Mouse (Mus musculus) megakaryocyte-erythroid progenitor cell, adult 5-6 weeks (primary cell): ENCODE data around the gene Pdcd2l. TPM values are rescaled to one million over a fixed set of nuclear protein-coding genes. Genes with fewer than 3 reads are reported as not detected.
A peak's percentile ranks its signal among the peaks of the same experiment; 100 is the strongest.

ENCODE experiments used
- ATAC-seq: replicated peaks from 2 replicates; pipeline ENCODE4 v1.8.0; 2016; ENCODE audit warnings: mild to moderate bottlenecking, inconsistent platforms; ENCODE audit not compliant: severe bottlenecking, poor library complexity, low FRiP score, low TSS enrichment
- total RNA-seq, 2 experiments: library from RNA; stranded (forward) in 1 of 2; stranded (reverse) in 1 of 2; fragments of 200-1000, 215-1000 nt in 1 of 2; fragments of >200 nt in 1 of 2; fragmentation: Nextera tagmentation in 1 of 2; gene quantifications; 2 replicates each; pipeline ENCODE4 v1.2.3; 2014 to 2017

The Pdcd2l gene
- total RNA-seq (2014; fragmentation: Nextera tagmentation) (15.2 and 18.2 TPM in 2 replicates), total RNA-seq (2017) (27.4 and 39.7 TPM in 2 replicates)

GRCm38 (mm10) chr7:34196132-34197128 lies at the start of gene Pdcd2l:
Gene Pdcd2l (minus strand): TSS chr7:34196661.
- ATAC-seq = peak; percentile 78

GRCm38 (mm10) chr7:34242176-34242575 lies 45.7 kb upstream of the Pdcd2l start:
- no peak for ATAC-seq

GRCm38 (mm10) chr7:34238086-34238485 lies 41.6 kb upstream of the Pdcd2l start:
- ATAC-seq = no peak

- ATAC-seq = no peak
Observed at GRCm38 (mm10) chr7:34235602-34236001, 39.1 kb upstream of the Pdcd2l start.

GRCm38 (mm10) chr7:34234610-34235561 lies 38.4 kb upstream of the Pdcd2l start:
- ATAC-seq = peak; percentile 3; the same call in 1 of the 2 replicates

- peak; percentile 88 for ATAC-seq
Observed at GRCm38 (mm10) chr7:34233909-34234609, 37.6 kb upstream of the Pdcd2l start.

- ATAC-seq = no peak
Observed at GRCm38 (mm10) chr7:34232785-34233725, 36.6 kb upstream of the Pdcd2l start.

GRCm38 (mm10) chr7:34230116-34230515 lies 33.7 kb upstream of the Pdcd2l start, which contains the start of gene Gpi1:
Gene Gpi1 (minus strand): TSS chr7:34230336.
- peak; percentile 63 for ATAC-seq

GRCm38 (mm10) chr7:34229691-34230111 lies 33.2 kb upstream of the Pdcd2l start:
- no peak for ATAC-seq

GRCm38 (mm10) chr7:34229153-34229552 lies 32.7 kb upstream of the Pdcd2l start:
- no peak for ATAC-seq

GRCm38 (mm10) chr7:34228641-34229040 lies 32.2 kb upstream of the Pdcd2l start:
- 0 out of 2 replicates have a peak, but pooled peaks have one; percentile 11 for ATAC-seq

GRCm38 (mm10) chr7:34226846-34227245 lies 30.4 kb upstream of the Pdcd2l start:
- ATAC-seq = no peak

GRCm38 (mm10) chr7:34226086-34226485 lies 29.6 kb upstream of the Pdcd2l start:
- peak; percentile 59 for ATAC-seq

- no peak for ATAC-seq
Observed at GRCm38 (mm10) chr7:34224308-34224707, 27.8 kb upstream of the Pdcd2l start.

- no peak for ATAC-seq
Observed at GRCm38 (mm10) chr7:34222340-34222739, 25.9 kb upstream of the Pdcd2l start.

- no peak for ATAC-seq
Observed at GRCm38 (mm10) chr7:34221594-34222250, 25.3 kb upstream of the Pdcd2l start.

- no peak for ATAC-seq
Observed at GRCm38 (mm10) chr7:34218496-34218895, 22.0 kb upstream of the Pdcd2l start.
